ENCODE assay signal across 8 mouse cellular contexts in genomic region chr6:30302781-30303631, GRCm38 (mm10). TPM values are rescaled to one million over a fixed set of nuclear protein-coding genes. Genes with fewer than 3 reads are reported as not detected.
DNase-seq lines count a peak whose midpoint lies in the region; ATAC-seq lines count a peak whose summit lies in the region.

No protein-coding gene starts in this region.

- H3K27ac ChIP-seq in embryonic facial prominence, embryonic 11.5 days (replicated peaks; ENCODE audit: low read depth, low read length), result peak overlapping the region; percentile 72
- H3K27ac ChIP-seq in heart, embryonic 11.5 days (ENCODE audit: low read depth, low read length), result peak overlapping the region; percentile 87
- peak overlapping the region; percentile 95 for H3K27ac ChIP-seq in kidney, embryonic 15.5 days

- 0% methylated on average over 11 of the region's 11 CpGs for WGBS in embryonic facial prominence, embryonic 11.5 days
- 0% methylated on average over 11 of the region's 11 CpGs for WGBS in heart, embryonic 11.5 days (ENCODE audit: insufficient replicate concordance)
- under 1% methylated on average over 11 of the region's 11 CpGs for WGBS in kidney, embryonic 15.5 days

- H3K4me1 ChIP-seq in embryonic facial prominence, embryonic 11.5 days (ENCODE audit: control insufficient read depth, insufficient read depth, low read length), result peaks cover 4% of the 10 kb centered on the region
- peaks cover 41% of the 10 kb centered on the region for H3K4me1 ChIP-seq in heart, embryonic 11.5 days (ENCODE audit: control insufficient read depth, insufficient read depth, low read length)
- peaks cover 57% of the 10 kb centered on the region for H3K4me1 ChIP-seq in kidney, embryonic 15.5 days

- no peaks in the 10 kb centered on the region for H3K9me3 ChIP-seq in embryonic facial prominence, embryonic 11.5 days (replicated peaks; ENCODE audit: control insufficient read depth, low read length)
- H3K9me3 ChIP-seq in heart, embryonic 11.5 days (replicated peaks; ENCODE audit: control insufficient read depth, low read length), result no peaks in the 10 kb centered on the region
- H3K9me3 ChIP-seq in kidney, embryonic 15.5 days (replicated peaks), result no peaks in the 10 kb centered on the region

- no peaks in the 10 kb centered on the region for H3K27me3 ChIP-seq in embryonic facial prominence, embryonic 11.5 days (ENCODE audit: control insufficient read depth, insufficient read depth, low read length)
- H3K27me3 ChIP-seq in heart, embryonic 11.5 days (ENCODE audit: control insufficient read depth, insufficient read depth, low read length), result no peaks in the 10 kb centered on the region
- no peaks in the 10 kb centered on the region for H3K27me3 ChIP-seq in kidney, embryonic 15.5 days

- peak overlapping the region; percentile 86 for H3K4me2 ChIP-seq in embryonic facial prominence, embryonic 11.5 days (ENCODE audit: low read depth, low read length)
- H3K4me2 ChIP-seq in heart, embryonic 11.5 days, result peak overlapping the region; percentile 80
- H3K4me2 ChIP-seq in kidney, embryonic 15.5 days, result peak overlapping the region; percentile 68

- ATAC-seq in embryonic facial prominence, embryonic 11.5 days (replicated peaks; ENCODE audit: insufficient number of reproducible peaks, low FRiP score, low TSS enrichment, low read depth), result no peak
- no peak for ATAC-seq in heart, embryonic 11.5 days (replicated peaks; ENCODE audit: insufficient number of reproducible peaks, low FRiP score, low TSS enrichment)
- ATAC-seq in kidney, embryonic 15.5 days (replicated peaks; ENCODE audit: low FRiP score), result no peak

- H3K9ac ChIP-seq in embryonic facial prominence, embryonic 11.5 days (replicated peaks; ENCODE audit: low read length), result peak overlapping the region; percentile 78
- peak overlapping the region; percentile 86 for H3K9ac ChIP-seq in heart, embryonic 11.5 days (ENCODE audit: low read depth, low read length)
- H3K9ac ChIP-seq in kidney, embryonic 15.5 days, result peak overlapping the region; percentile 85

- H3K4me3 ChIP-seq in embryonic facial prominence, embryonic 11.5 days (ENCODE audit: low read depth, low read length), result peak overlapping the region; percentile 79
- peak overlapping the region; percentile 75 for H3K4me3 ChIP-seq in heart, embryonic 11.5 days (ENCODE audit: low read depth, low read length)
- peak overlapping the region; percentile 79 for H3K4me3 ChIP-seq in kidney, embryonic 15.5 days (replicated peaks)

- no peaks in the 10 kb centered on the region for H3K36me3 ChIP-seq in embryonic facial prominence, embryonic 11.5 days (replicated peaks; ENCODE audit: control insufficient read depth, insufficient read depth, low read depth, low read length)
- H3K36me3 ChIP-seq in heart, embryonic 11.5 days (ENCODE audit: control insufficient read depth, insufficient read depth, low read length), result peaks cover 6% of the 10 kb centered on the region; the same call in 1 of the 2 replicates
- peaks cover 5% of the 10 kb centered on the region for H3K36me3 ChIP-seq in kidney, embryonic 15.5 days

- DNase-seq in 3T3-L1 (ENCODE audit: low read depth, low spot score), result peak; percentile 66
- peak; percentile 38 for DNase-seq in Muller cell, postnatal 12 days (ENCODE audit: inconsistent ontology term)
- DNase-seq in embryonic facial prominence, embryonic 11.5 days (ENCODE audit: low spot score), result peak; percentile 58
- peak; percentile 48 to 59 for DNase-seq in lung, adult 18-20 months
- peak; percentile 10 for DNase-seq in ovary, postnatal 10 days (ENCODE audit: low spot score)
- DNase-seq in thymus, postnatal 4 days, result peak; percentile 76

RNA-seq across cellular contexts. Expression of gene Ube2h, which starts 1.3 kb away (rescaled TPM):
- 48.4 and 52.4 TPM in 2 replicates for polyA plus RNA-seq in embryonic facial prominence, embryonic 11.5 days (2014; fragmentation: Nextera tagmentation; extraction: Ambion mirVana)
- polyA plus RNA-seq in heart, embryonic 11.5 days (2014; fragmentation: Nextera tagmentation; extraction: Ambion mirVana), result 58.4 and 60.9 TPM in 2 replicates
- 50.6 and 50.9 TPM in 2 replicates for polyA plus RNA-seq in kidney, embryonic 15.5 days (2015; fragmentation: Nextera tagmentation; extraction: Ambion mirVana)

Comparison
In these comparisons a context has a peak if more than half of its experiments do, and no peak if none do; other contexts are left out.
1. DNase-seq: peak in every context shown above with its lines; median percentile 76 in thymus, postnatal 4 days; 66 in 3T3-L1; 58 in embryonic facial prominence, embryonic 11.5 days; 54 in lung, adult 18-20 months; 38 in Muller cell, postnatal 12 days; 10 in ovary, postnatal 10 days.